Mouse (Mus musculus) myocyte (in vitro differentiated cells): Measurements from ENCODE around the gene Arhgap11a. TPM values are rescaled to one million over a fixed set of nuclear protein-coding genes. Genes with fewer than 3 reads are reported as not detected.

Experiments used
- H3K27me3 ChIP-seq: one replicate; pipeline ENCODE4 v1.6.1; 2011; ENCODE audit not compliant: control insufficient read depth, insufficient read depth, insufficient read length
- H3K36me3 ChIP-seq: one replicate; pipeline ENCODE4 v1.6.1; 2011; ENCODE audit not compliant: control insufficient read depth, insufficient read depth
- H3K4me2 ChIP-seq: one replicate; pipeline ENCODE4 v1.6.1; 2011; ENCODE audit warnings: low read depth, control low read depth
- H3K4me3 ChIP-seq: one replicate; pipeline ENCODE4 v1.5.1; 2011; ENCODE audit warnings: mild to moderate bottlenecking, control low read depth, moderate library complexity
- H3K79me2 ChIP-seq: one replicate; pipeline ENCODE4 v1.6.1; 2011; ENCODE audit not compliant: control insufficient read depth, insufficient read depth
- H3ac ChIP-seq: one replicate; pipeline ENCODE4 v1.6.1; 2011; ENCODE audit not compliant: control insufficient read depth, insufficient read length
- CEBPB ChIP-seq: IDR thresholded peaks from 2 replicates; pipeline ENCODE4 v1.6.1; 2011; ENCODE audit warnings: mild to moderate bottlenecking, moderate library complexity; ENCODE audit not compliant: poor library complexity, insufficient read depth, severe bottlenecking
- E2F4 ChIP-seq: IDR thresholded peaks from one replicate; pipeline ENCODE4 v1.6.1; 2011; ENCODE audit warnings: mild to moderate bottlenecking, control low read depth, moderate library complexity; ENCODE audit not compliant: insufficient read depth
- MAX ChIP-seq: IDR thresholded peaks from one replicate; pipeline ENCODE4 v1.6.1; 2011; ENCODE audit warnings: low read depth, mild to moderate bottlenecking, control low read depth
- MYOD1 ChIP-seq, 3 experiments: IDR thresholded peaks; one replicate each; pipeline ENCODE4 v1.6.1; 2011; ENCODE audit warnings: control low read depth in 2 of 3, low read depth in 2 of 3, mild to moderate bottlenecking in 2 of 3, moderate library complexity in 1 of 3; ENCODE audit not compliant: insufficient read length in 2 of 3, control insufficient read depth in 1 of 3
- MYOG ChIP-seq, 3 experiments: IDR thresholded peaks; one replicate each; pipeline ENCODE4 v1.6.1; 2011; ENCODE audit warnings: control low read depth in 2 of 3, low read depth in 2 of 3, mild to moderate bottlenecking in 2 of 3; ENCODE audit not compliant: insufficient read length in 2 of 3, control insufficient read depth in 1 of 3, insufficient read depth in 1 of 3
- POLR2A ChIP-seq: IDR thresholded peaks from one replicate; pipeline ENCODE4 v1.6.1; 2011; ENCODE audit warnings: low read depth, mild to moderate bottlenecking, control low read depth, moderate library complexity; ENCODE audit not compliant: insufficient read length
- POLR2AphosphoS2 ChIP-seq: IDR thresholded peaks from one replicate; pipeline ENCODE4 v1.6.1; 2011; ENCODE audit warnings: low read depth, control low read depth; ENCODE audit not compliant: insufficient read length
- REST ChIP-seq: IDR thresholded peaks from one replicate; pipeline ENCODE4 v1.6.1; 2011; ENCODE audit warnings: mild to moderate bottlenecking, control low read depth, moderate library complexity; ENCODE audit not compliant: insufficient read depth, insufficient read length
- SRF ChIP-seq: IDR thresholded peaks from one replicate; pipeline ENCODE4 v1.6.1; 2011; ENCODE audit warnings: low read depth; ENCODE audit not compliant: control insufficient read depth, insufficient read length
- TCF12 ChIP-seq: IDR thresholded peaks from one replicate; pipeline ENCODE4 v1.6.1; 2011; ENCODE audit warnings: mild to moderate bottlenecking, control low read depth; ENCODE audit not compliant: poor library complexity, insufficient read depth, severe bottlenecking
- TCF3 ChIP-seq: IDR thresholded peaks from one replicate; pipeline ENCODE4 v1.6.1; 2011; ENCODE audit warnings: low read depth, control low read depth; ENCODE audit not compliant: insufficient read length
- USF1 ChIP-seq: IDR thresholded peaks from one replicate; pipeline ENCODE4 v1.6.1; 2011; ENCODE audit warnings: low read depth, mild to moderate bottlenecking, control low read depth, moderate library complexity
- polyA plus RNA-seq: library from polyadenylated mRNA; unstranded; fragments of >200 nt; fragmentation: generic; extraction: Trizol; gene quantifications from one replicate; pipeline ENCODE4 v1.2.1, GENCODE M21; 2012; ENCODE audit warnings: missing spikeins

Arhgap11a gene
- polyA plus RNA-seq, 1 experiment: 6.8 TPM

DNA sequence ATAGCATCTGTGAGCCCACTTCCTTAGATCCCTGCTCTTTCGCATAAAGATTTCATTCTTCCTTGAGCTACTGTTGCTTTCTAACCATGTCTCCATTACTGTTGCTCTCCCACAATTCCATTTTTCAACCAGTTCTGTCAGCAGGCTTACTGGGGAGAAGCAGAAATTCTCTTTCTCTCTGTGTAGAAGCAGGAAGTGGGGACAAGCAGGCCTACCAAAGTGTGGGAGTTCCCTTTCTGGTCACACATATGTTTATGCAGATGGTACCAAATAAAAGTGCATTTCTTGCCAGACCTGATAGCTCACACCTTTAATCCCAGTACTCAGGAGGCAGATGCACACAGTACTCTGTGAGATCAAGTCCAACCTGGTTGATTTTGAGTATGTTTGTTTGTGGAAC lies 21.7 kb upstream of the Arhgap11a start:
- H3K79me2 ChIP-seq: no peaks in the 10 kb centered on the region
- H3K36me3 ChIP-seq: no peaks in the 10 kb centered on the region
- H3K4me2 ChIP-seq: no peak overlapping the region
- TF ChIP-seq USF1 (no peak), TCF12 (no peak), CEBPB (no peak), E2F4 (no peak)
- H3ac ChIP-seq: no peak overlapping the region
- no peak overlapping the region for H3K4me3 ChIP-seq
- peaks cover 4% of the 10 kb centered on the region for H3K27me3 ChIP-seq

- Histone ChIP-seq H3K27me3 (peaks cover 4% of the 10 kb centered on the region), H3K4me3 (no peak overlapping the region), H3K79me2 (no peaks in the 10 kb centered on the region), H3ac (no peak overlapping the region), H3K36me3 (no peaks in the 10 kb centered on the region), H3K4me2 (no peak overlapping the region)
- TF ChIP-seq TCF12: no peak
These were observed 19.9 kb upstream of the Arhgap11a start for GRCm38 (mm10) chr2:113868404-113868803.

DNA sequence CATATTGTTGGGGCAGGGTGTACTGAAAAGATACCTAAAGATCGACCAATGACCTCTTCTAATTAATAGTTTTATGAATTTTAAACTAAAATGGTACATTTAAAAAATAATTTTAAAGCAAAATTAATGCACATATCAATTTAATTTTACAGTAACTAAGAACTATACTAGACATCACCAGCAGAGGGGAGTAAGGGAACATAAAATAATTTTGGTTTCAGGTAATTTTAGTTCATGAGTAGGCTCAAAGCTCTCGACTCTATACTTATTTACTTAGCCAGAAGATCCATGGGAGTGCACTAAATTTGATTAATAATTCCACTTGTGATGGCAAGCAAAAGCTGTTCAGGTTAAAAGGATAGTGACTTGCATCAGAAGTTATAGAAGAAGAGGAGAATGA lies 17.7 kb upstream of the Arhgap11a start:
- Histone ChIP-seq H3K4me2 (no peak overlapping the region), H3K27me3 (peaks cover 4% of the 10 kb centered on the region), H3K36me3 (no peaks in the 10 kb centered on the region), H3K79me2 (no peaks in the 10 kb centered on the region), H3K4me3 (no peak overlapping the region), H3ac (no peak overlapping the region)
- no peak for TF ChIP-seq SRF
- no peak for TF ChIP-seq MAX
- TF ChIP-seq MYOD1 (IDR thresholded peaks at IDR 0.05; ENCODE audit: control insufficient read depth in 1 of 3, insufficient read length in 2 of 3, low read depth in 2 of 3): no peak
- no peak for TF ChIP-seq POLR2AphosphoS2
- TF ChIP-seq REST: no peak
- no peak for TF ChIP-seq CEBPB
- no peak for TF ChIP-seq MYOG (IDR thresholded peaks at IDR 0.05; ENCODE audit: control insufficient read depth in 1 of 3, insufficient read depth in 1 of 3, insufficient read length in 2 of 3, low read depth in 2 of 3)
- TF ChIP-seq POLR2A: no peak
- no peak for TF ChIP-seq TCF12
- TF ChIP-seq TCF3: no peak
- no peak for TF ChIP-seq E2F4
- no peak for TF ChIP-seq USF1

GRCm38 (mm10) chr2:113849141-113849540 lies 680 bp upstream of the Arhgap11a start:
- Histone ChIP-seq H3K27me3 (no peaks in the 10 kb centered on the region), H3ac (no peak overlapping the region), H3K4me2 (peak overlapping the region; percentile 95), H3K36me3 (peaks cover 3% of the 10 kb centered on the region), H3K79me2 (peaks cover 43% of the 10 kb centered on the region), H3K4me3 (peak overlapping the region; percentile 98)
- TF ChIP-seq E2F4 (no peak), POLR2AphosphoS2 (no peak), MYOD1 (IDR thresholded peaks at IDR 0.05; ENCODE audit: control insufficient read depth in 1 of 3, insufficient read length in 2 of 3, low read depth in 2 of 3) (no peak), MYOG (IDR thresholded peaks at IDR 0.05; ENCODE audit: control insufficient read depth in 1 of 3, insufficient read depth in 1 of 3, insufficient read length in 2 of 3, low read depth in 2 of 3) (no peak), REST (no peak), TCF3 (no peak), SRF (no peak)

DNA sequence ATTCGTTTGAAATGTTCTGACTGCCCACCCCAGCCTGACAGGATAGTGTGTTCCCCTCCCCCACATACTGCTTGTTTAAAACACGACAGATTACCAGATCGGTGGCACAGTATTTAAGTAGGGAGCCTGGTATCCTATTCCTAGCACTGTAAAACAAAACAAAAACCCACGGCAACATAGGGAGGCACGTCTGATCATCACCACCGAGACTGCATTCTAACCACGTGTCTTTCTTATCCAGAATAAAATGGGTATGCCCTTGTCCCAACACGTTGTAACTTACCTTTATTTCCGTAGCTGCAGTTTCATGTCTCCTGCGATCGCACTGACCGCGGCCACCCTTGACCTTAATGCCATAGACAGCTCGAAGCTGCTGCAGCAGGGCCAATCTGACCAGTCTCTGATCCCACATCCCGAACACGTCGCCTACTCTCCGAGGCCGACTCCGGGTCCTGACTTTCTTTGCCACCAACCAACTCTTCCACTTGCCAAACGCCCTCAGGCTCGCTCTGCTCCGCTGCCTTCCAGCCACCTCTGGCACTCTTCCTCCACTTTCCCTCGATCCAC lies 700 bp downstream of the Arhgap11a start:
- H3K79me2 ChIP-seq: peaks cover 53% of the 10 kb centered on the region
- peaks cover 12% of the 10 kb centered on the region for H3K36me3 ChIP-seq
- peak overlapping the region; percentile 98 for H3K4me3 ChIP-seq
- H3ac ChIP-seq: peak overlapping the region; percentile 17
- H3K4me2 ChIP-seq: peak overlapping the region; percentile 94
- TF ChIP-seq POLR2A (peak; percentile 13), MYOG (IDR thresholded peaks at IDR 0.05; ENCODE audit: control insufficient read depth in 1 of 3, insufficient read depth in 1 of 3, insufficient read length in 2 of 3, low read depth in 2 of 3) (no peak), TCF3 (no peak), E2F4 (no peak)
- no peaks in the 10 kb centered on the region for H3K27me3 ChIP-seq

GRCm38 (mm10) chr2:113845081-113845480 lies 3.4 kb downstream of the Arhgap11a start:
- Histone ChIP-seq H3K4me2 (no peak overlapping the region), H3K36me3 (peaks cover 24% of the 10 kb centered on the region), H3K27me3 (no peaks in the 10 kb centered on the region), H3K79me2 (peaks cover 53% of the 10 kb centered on the region), H3K4me3 (no peak overlapping the region), H3ac (no peak overlapping the region)
- TF ChIP-seq SRF (no peak), MYOG (IDR thresholded peaks at IDR 0.05; ENCODE audit: control insufficient read depth in 1 of 3, insufficient read depth in 1 of 3, insufficient read length in 2 of 3, low read depth in 2 of 3) (no peak), REST (no peak), POLR2A (no peak), TCF3 (no peak), MYOD1 (IDR thresholded peaks at IDR 0.05; ENCODE audit: control insufficient read depth in 1 of 3, insufficient read length in 2 of 3, low read depth in 2 of 3) (no peak), POLR2AphosphoS2 (no peak), USF1 (no peak)
